Mouse (Mus musculus): Measurements from ENCODE around the gene Abtb2. TPM values are rescaled to one million over a fixed set of nuclear protein-coding genes. Genes with fewer than 3 reads are reported as not detected.
A peak's percentile ranks its signal among the peaks of the same experiment; 100 is the strongest.

The Abtb2 gene
- polyA plus RNA-seq, 1 experiment from 2014 or later = 18.6 TPM

DNA sequence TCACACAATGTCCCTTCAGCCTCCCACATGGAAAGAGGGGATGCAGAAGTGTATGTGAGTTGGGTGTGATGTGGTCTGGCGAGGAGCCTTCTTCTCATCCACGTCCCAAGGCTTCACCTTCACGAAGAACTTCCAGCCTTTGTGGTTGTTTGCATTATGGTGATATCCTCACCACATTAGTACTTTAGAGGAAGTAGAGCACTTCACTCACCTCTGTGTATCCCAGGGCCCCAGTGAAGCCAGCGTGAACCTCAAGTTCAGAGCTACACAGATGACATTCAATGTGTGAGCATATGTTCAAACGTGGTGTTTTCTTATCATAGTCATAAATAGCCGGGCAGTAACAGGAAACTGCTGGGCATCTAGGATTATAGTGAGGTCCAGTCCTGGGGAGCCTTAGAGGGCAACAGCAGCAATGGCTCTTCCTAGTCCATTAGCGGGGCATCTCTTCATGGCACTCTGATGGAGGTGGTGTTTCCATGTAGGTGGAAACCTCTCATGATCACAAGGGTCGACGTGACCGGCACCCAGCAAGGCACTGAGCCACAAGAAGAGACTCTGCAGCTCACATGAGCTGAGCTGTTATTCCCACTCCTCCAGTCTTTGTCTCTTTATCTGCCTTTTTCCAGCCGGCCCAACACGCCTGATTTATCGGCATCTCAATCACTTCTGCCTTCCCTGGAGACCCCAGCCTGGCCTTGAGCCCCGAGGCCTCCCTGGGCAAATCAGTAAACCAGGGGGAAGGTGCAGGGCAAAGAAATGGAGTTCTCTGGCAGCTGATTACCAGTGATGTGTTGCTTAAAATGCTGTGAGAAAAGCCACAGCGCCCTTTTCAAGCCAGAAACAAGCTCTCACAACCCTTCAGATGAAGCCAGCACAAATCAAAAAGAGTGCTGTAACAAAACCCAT is 93.8 kb downstream of the Abtb2 start:
- no peak overlapping the region for H3K4me3 ChIP-seq (ENCODE audit: control insufficient read depth in 1 of 2, insufficient read depth in 1 of 2, low read depth in 1 of 2, low read length in 2 of 2)
- H3K9ac ChIP-seq (ENCODE audit: low read length) = peak overlapping the region; percentile 52
- peaks cover 40 to 71% of the 10 kb centered on the region in 2 experiments for H3K4me1 ChIP-seq (ENCODE audit: control insufficient read depth in 2 of 2, insufficient read depth in 2 of 2, low read length in 2 of 2)
- WGBS = 45% methylated on average over 15 of the region's 15 CpGs
- H3K9me3 ChIP-seq (ENCODE audit: control insufficient read depth, low read length) = no peaks in the 10 kb centered on the region
- H3K27ac ChIP-seq (replicated peaks in 1 of 2; ENCODE audit: control insufficient read depth in 1 of 2, insufficient read depth in 1 of 2, low read depth in 2 of 2, low read length in 2 of 2) = peak overlapping the region in 1 of 2 experiments; percentile 62; a peak in 2 of 4 replicates
- no peaks in the 10 kb centered on the region for H3K27me3 ChIP-seq (ENCODE audit: control insufficient read depth, insufficient read depth, low read length)
- H3K36me3 ChIP-seq (ENCODE audit: control insufficient read depth, insufficient read depth, low read length) = no peaks in the 10 kb centered on the region
- H3K4me2 ChIP-seq (ENCODE audit: low read length) = peak overlapping the region; percentile 12; the same call in 1 of the 2 replicates
- no peak for ATAC-seq (ENCODE audit: insufficient number of reproducible peaks, insufficient read depth, low FRiP score, low read depth)

DNA sequence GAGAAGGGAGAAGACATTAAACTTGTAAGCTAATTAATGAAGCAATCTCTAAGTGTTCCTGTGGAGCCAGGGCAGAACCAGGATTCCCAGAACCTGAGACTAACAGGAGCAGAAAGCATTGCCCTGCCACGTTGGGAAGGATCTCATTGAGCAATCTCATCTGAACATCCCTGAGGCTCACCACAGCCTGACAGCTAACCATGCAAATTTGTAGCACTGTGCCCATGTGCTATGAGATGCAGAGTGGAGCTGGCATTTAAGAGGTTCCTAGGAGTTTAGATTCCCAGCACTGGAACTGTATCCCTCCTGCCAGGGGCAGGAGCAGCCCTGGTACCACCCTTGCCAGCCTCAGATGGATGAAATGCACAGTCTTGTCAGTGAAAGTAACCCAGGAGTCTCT is 95.6 kb downstream of the Abtb2 start:
- peaks cover 35 to 63% of the 10 kb centered on the region in 2 experiments for H3K4me1 ChIP-seq (ENCODE audit: control insufficient read depth in 2 of 2, insufficient read depth in 2 of 2, low read length in 2 of 2)
- H3K27me3 ChIP-seq (ENCODE audit: control insufficient read depth, insufficient read depth, low read length) = no peaks in the 10 kb centered on the region
- WGBS = 8% methylated on average over 1 of the region's 1 CpGs
- peak overlapping the region; percentile 73 to 86 for H3K27ac ChIP-seq (replicated peaks in 1 of 2; ENCODE audit: control insufficient read depth in 1 of 2, insufficient read depth in 1 of 2, low read depth in 2 of 2, low read length in 2 of 2)
- no peak for ATAC-seq (ENCODE audit: insufficient number of reproducible peaks, insufficient read depth, low FRiP score, low read depth)
- H3K4me2 ChIP-seq (ENCODE audit: low read length) = peak overlapping the region; percentile 18
- H3K9ac ChIP-seq (ENCODE audit: low read length) = peak overlapping the region; percentile 58
- H3K4me3 ChIP-seq (ENCODE audit: control insufficient read depth in 1 of 2, insufficient read depth in 1 of 2, low read depth in 1 of 2, low read length in 2 of 2) = no peak overlapping the region
- H3K9me3 ChIP-seq (ENCODE audit: control insufficient read depth, low read length) = no peaks in the 10 kb centered on the region
- H3K36me3 ChIP-seq (ENCODE audit: control insufficient read depth, insufficient read depth, low read length) = no peaks in the 10 kb centered on the region

DNA sequence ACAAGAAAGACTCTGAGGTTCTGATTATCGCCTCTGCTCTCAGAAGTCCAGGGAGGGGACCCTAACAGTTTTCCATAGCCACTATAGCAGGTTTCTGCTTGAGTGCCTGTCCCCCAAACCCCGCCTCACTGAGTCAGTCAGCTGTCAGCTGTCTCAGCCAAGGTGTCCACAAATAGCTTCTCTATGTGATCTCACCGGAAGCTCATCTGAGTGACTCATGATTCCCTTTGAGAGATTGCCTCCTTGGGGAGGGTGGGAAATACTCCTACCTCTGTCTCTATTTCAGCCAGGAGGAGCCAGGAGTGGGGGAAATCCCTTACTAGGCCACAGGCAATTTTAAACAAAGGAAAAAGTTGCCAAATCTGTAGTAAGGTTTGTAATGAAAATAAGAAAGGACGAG is 96.0 kb downstream of the Abtb2 start:
- no peaks in the 10 kb centered on the region for H3K36me3 ChIP-seq (ENCODE audit: control insufficient read depth, insufficient read depth, low read length)
- H3K27ac ChIP-seq (replicated peaks in 1 of 2; ENCODE audit: control insufficient read depth in 1 of 2, insufficient read depth in 1 of 2, low read depth in 2 of 2, low read length in 2 of 2) = peak overlapping the region; percentile 73 to 86
- peaks cover 35 to 68% of the 10 kb centered on the region in 2 experiments for H3K4me1 ChIP-seq (ENCODE audit: control insufficient read depth in 2 of 2, insufficient read depth in 2 of 2, low read length in 2 of 2)
- H3K9ac ChIP-seq (ENCODE audit: low read length) = peak overlapping the region; percentile 58
- no peaks in the 10 kb centered on the region for H3K9me3 ChIP-seq (ENCODE audit: control insufficient read depth, low read length)
- ATAC-seq (ENCODE audit: insufficient number of reproducible peaks, insufficient read depth, low FRiP score, low read depth) = peak; percentile 78
- no peaks in the 10 kb centered on the region for H3K27me3 ChIP-seq (ENCODE audit: control insufficient read depth, insufficient read depth, low read length)
- 15% methylated on average over 4 of the region's 4 CpGs for WGBS
- H3K4me2 ChIP-seq (ENCODE audit: low read length) = peak overlapping the region; percentile 18
- H3K4me3 ChIP-seq (ENCODE audit: control insufficient read depth in 1 of 2, insufficient read depth in 1 of 2, low read depth in 1 of 2, low read length in 2 of 2) = no peak overlapping the region

DNA sequence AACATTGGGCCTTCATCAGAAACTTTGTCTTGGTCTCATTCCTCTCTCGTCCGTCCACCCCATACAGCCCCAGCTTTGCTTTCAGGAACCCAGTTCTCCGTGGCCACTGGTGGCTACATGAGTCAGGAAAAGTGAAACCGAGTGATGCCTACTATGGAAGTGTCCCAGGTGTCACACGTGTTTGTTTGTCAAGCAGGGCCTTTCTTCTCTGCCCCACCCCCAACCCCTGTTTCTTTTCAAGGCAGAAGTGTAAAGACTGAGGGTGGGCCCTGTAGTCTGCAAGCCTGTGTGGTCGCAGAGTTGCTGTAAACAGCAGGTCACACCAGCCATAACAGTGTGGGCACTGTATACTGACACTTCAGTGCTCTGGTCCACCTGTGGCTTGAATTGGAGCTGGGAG is 98.2 kb downstream of the Abtb2 start:
- Histone ChIP-seq H3K4me2 (ENCODE audit: low read length) (no peak overlapping the region), H3K9ac (ENCODE audit: low read length) (no peak overlapping the region), H3K4me1 (ENCODE audit: control insufficient read depth in 2 of 2, insufficient read depth in 2 of 2, low read length in 2 of 2) (peaks cover 42 to 69% of the 10 kb centered on the region in 2 experiments), H3K9me3 (ENCODE audit: control insufficient read depth, low read length) (no peaks in the 10 kb centered on the region), H3K36me3 (ENCODE audit: control insufficient read depth, insufficient read depth, low read length) (no peaks in the 10 kb centered on the region), H3K27me3 (ENCODE audit: control insufficient read depth, insufficient read depth, low read length) (no peaks in the 10 kb centered on the region), H3K27ac (replicated peaks in 1 of 2; ENCODE audit: control insufficient read depth in 1 of 2, insufficient read depth in 1 of 2, low read depth in 2 of 2, low read length in 2 of 2) (no peak overlapping the region), H3K4me3 (ENCODE audit: control insufficient read depth in 1 of 2, insufficient read depth in 1 of 2, low read depth in 1 of 2, low read length in 2 of 2) (no peak overlapping the region)
- ATAC-seq (ENCODE audit: insufficient number of reproducible peaks, insufficient read depth, low FRiP score, low read depth) = no peak
- WGBS = 73% methylated on average over 6 of the region's 6 CpGs

DNA sequence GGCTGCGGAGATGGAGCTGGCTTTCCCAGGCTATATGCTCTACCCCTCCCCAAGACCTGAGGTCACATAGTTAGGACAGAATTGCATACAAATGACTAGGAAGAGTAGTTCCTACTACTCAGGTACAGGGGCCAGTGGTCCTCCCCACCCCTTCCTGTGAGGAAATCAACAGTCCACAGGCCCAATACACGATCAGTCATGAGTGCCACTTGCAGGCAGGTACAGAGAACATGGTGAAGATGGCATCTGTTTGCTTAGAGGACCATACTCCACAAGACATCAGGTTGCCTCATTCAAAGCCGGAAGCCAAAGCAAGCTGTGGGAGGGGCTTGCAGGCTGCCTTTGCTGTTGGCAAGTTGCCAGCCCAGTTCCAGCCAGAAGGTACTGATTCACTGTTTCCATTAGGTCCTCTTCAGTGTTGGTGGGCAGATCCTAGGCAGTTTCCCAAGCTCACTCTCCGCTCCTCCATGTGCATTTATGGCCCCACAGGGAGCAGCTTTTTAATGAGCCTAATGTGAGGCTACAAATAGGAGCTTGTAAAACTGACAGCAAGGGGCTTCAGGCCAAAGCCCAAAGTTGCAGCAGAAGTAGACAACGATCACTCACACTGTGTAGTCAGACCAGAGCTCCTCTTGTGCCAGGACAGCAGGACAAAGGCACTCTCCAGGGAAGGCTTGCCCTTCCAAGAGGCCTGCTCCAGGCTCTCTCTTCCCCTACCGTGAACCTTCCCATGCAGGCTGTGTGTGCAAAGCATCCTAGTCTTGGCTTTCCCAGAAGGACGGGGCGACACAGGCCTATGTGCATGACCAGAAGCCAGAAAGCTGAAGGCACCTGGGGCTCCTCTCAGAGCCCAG is 102.1 kb downstream of the Abtb2 start:
- 51% methylated on average over 8 of the region's 8 CpGs for WGBS
- H3K36me3 ChIP-seq (ENCODE audit: control insufficient read depth, insufficient read depth, low read length) = no peaks in the 10 kb centered on the region
- peak; percentile 41; the same call in 1 of the 2 replicates for ATAC-seq (ENCODE audit: insufficient number of reproducible peaks, insufficient read depth, low FRiP score, low read depth)
- H3K9ac ChIP-seq (ENCODE audit: low read length) = peak overlapping the region; percentile 14; the same call in 1 of the 2 replicates
- peak overlapping the region; percentile 79 to 96 for H3K27ac ChIP-seq (replicated peaks in 1 of 2; ENCODE audit: control insufficient read depth in 1 of 2, insufficient read depth in 1 of 2, low read depth in 2 of 2, low read length in 2 of 2)
- no peaks in the 10 kb centered on the region for H3K27me3 ChIP-seq (ENCODE audit: control insufficient read depth, insufficient read depth, low read length)
- H3K4me3 ChIP-seq (ENCODE audit: control insufficient read depth in 1 of 2, insufficient read depth in 1 of 2, low read depth in 1 of 2, low read length in 2 of 2) = no peak overlapping the region
- no peak overlapping the region for H3K4me2 ChIP-seq (ENCODE audit: low read length)
- H3K9me3 ChIP-seq (ENCODE audit: control insufficient read depth, low read length) = no peaks in the 10 kb centered on the region
- peaks cover 27 to 55% of the 10 kb centered on the region in 2 experiments for H3K4me1 ChIP-seq (ENCODE audit: control insufficient read depth in 2 of 2, insufficient read depth in 2 of 2, low read length in 2 of 2)

DNA sequence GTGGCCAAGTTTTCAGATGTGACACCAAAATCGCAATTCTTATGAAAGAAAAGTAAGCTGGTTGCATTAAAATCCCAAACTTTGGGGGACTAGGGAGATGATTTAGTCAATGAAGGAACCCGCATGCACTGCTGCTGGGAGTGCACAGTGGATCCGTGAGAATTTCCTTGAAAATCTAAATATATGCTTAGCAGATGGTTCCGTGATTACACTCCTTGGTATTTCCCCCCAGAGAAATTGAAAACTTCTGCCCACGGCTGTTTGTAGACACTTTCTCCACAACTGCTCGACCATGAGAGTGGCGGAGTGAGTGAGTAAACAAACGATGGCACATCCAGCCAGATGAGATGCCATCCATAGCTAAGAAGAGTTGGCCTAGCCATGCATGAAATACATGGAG is 102.8 kb downstream of the Abtb2 start:
- Histone ChIP-seq H3K4me1 (ENCODE audit: control insufficient read depth in 2 of 2, insufficient read depth in 2 of 2, low read length in 2 of 2) (peaks cover 27 to 62% of the 10 kb centered on the region in 2 experiments), H3K4me2 (ENCODE audit: low read length) (no peak overlapping the region), H3K9me3 (ENCODE audit: control insufficient read depth, low read length) (no peaks in the 10 kb centered on the region), H3K27ac (replicated peaks in 1 of 2; ENCODE audit: control insufficient read depth in 1 of 2, insufficient read depth in 1 of 2, low read depth in 2 of 2, low read length in 2 of 2) (peak overlapping the region; percentile 79 to 96), H3K9ac (ENCODE audit: low read length) (0 out of 2 replicates have a peak overlapping the region, but pooled peaks have one; percentile 62), H3K4me3 (ENCODE audit: control insufficient read depth in 1 of 2, insufficient read depth in 1 of 2, low read depth in 1 of 2, low read length in 2 of 2) (no peak overlapping the region), H3K36me3 (ENCODE audit: control insufficient read depth, insufficient read depth, low read length) (no peaks in the 10 kb centered on the region), H3K27me3 (ENCODE audit: control insufficient read depth, insufficient read depth, low read length) (no peaks in the 10 kb centered on the region)
- ATAC-seq (ENCODE audit: insufficient number of reproducible peaks, insufficient read depth, low FRiP score, low read depth) = no peak
- 77% methylated on average over 8 of the region's 8 CpGs for WGBS

DNA sequence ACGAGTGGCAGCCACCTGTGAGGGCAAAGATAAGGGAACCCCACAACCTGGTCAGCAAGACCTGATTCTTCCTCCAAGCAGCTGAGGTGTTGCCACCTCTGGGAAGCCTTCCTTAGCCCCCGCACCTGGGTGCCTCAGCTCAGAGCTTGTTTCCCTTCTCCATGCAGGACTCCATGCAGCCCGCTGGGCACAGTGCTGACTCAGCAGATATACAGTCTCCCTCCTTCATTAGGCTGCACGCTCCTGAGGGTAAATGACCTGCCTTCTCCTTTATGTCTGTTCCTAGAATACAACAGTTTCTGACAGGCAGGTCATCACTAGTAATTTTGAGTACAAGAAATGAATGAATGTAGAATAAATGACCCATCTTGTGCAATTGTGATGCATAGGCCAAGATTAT is 103.5 kb downstream of the Abtb2 start:
- no peaks in the 10 kb centered on the region for H3K27me3 ChIP-seq (ENCODE audit: control insufficient read depth, insufficient read depth, low read length)
- peak overlapping the region; percentile 67 to 96 for H3K27ac ChIP-seq (replicated peaks in 1 of 2; ENCODE audit: control insufficient read depth in 1 of 2, insufficient read depth in 1 of 2, low read depth in 2 of 2, low read length in 2 of 2)
- no peaks in the 10 kb centered on the region for H3K9me3 ChIP-seq (ENCODE audit: control insufficient read depth, low read length)
- peak overlapping the region; percentile 47 for H3K4me2 ChIP-seq (ENCODE audit: low read length)
- no peak overlapping the region for H3K4me3 ChIP-seq (ENCODE audit: control insufficient read depth in 1 of 2, insufficient read depth in 1 of 2, low read depth in 1 of 2, low read length in 2 of 2)
- peak overlapping the region; percentile 62 for H3K9ac ChIP-seq (ENCODE audit: low read length)
- no peaks in the 10 kb centered on the region for H3K36me3 ChIP-seq (ENCODE audit: control insufficient read depth, insufficient read depth, low read length)
- peaks cover 27 to 66% of the 10 kb centered on the region in 2 experiments for H3K4me1 ChIP-seq (ENCODE audit: control insufficient read depth in 2 of 2, insufficient read depth in 2 of 2, low read length in 2 of 2)
- WGBS = 79% methylated on average over 4 of the region's 4 CpGs
- no peak for ATAC-seq (ENCODE audit: insufficient number of reproducible peaks, insufficient read depth, low FRiP score, low read depth)

All from heart, embryonic 14.5 days (tissue).